Mouse (Mus musculus): ENCODE results near the gene Gm3448.
"Not testable (repeated sequence)": the region's sequence is repeated elsewhere in the genome, so short reads cannot be mapped to it uniquely, and the experiment has no call there.

- TF ChIP-seq CTCF (IDR thresholded peaks at IDR 0.05; ENCODE audit: control insufficient read depth, insufficient read depth, low read length); POLR2A (IDR thresholded peaks at IDR 0.05; ENCODE audit: borderline replicate concordance, control insufficient read depth, low read depth, low read length): not testable (repeated sequence)
Measured at GRCm38 (mm10) chr17:15031414-15031813, 9.9 kb downstream of the Gm3448 start.
